Mouse (Mus musculus) testis, adult 2 months (tissue): ENCODE data around the gene Ckap5. TPM values are rescaled to one million over a fixed set of nuclear protein-coding genes. Genes with fewer than 3 reads are reported as not detected.

Experiments used
- H3K27ac ChIP-seq: fragments of 200-500 bp; 2 replicates; pipeline ENCODE4 v1.5.1; 2012; ENCODE audit warnings: low read depth, low read length; ENCODE audit not compliant: control insufficient read depth, insufficient read depth
- H3K27me3 ChIP-seq: fragments of 200-500 bp; 2 replicates; pipeline ENCODE4 v1.6.1; 2012; ENCODE audit warnings: mild to moderate bottlenecking, low read length, moderate library complexity; ENCODE audit not compliant: control insufficient read depth, insufficient read depth
- H3K36me3 ChIP-seq: fragments of 200-500 bp; 2 replicates; pipeline ENCODE4 v1.6.1; 2012; ENCODE audit warnings: mild to moderate bottlenecking, low read length; ENCODE audit not compliant: control insufficient read depth, insufficient read depth
- H3K4me1 ChIP-seq: fragments of 200-500 bp; 2 replicates; pipeline ENCODE4 v1.6.1; 2012; ENCODE audit warnings: low read length; ENCODE audit not compliant: control insufficient read depth, insufficient read depth
- H3K4me3 ChIP-seq: fragments of 200-500 bp; 2 replicates; pipeline ENCODE4 v1.5.1; 2012; ENCODE audit warnings: low read depth, mild to moderate bottlenecking, low read length, moderate library complexity, mixed read lengths; ENCODE audit not compliant: control insufficient read depth
- CTCF ChIP-seq: fragments of 200-500 bp; IDR thresholded peaks from 2 replicates; pipeline ENCODE4 v1.5.1; 2012; ENCODE audit warnings: low read depth, mild to moderate bottlenecking, inconsistent platforms, low read length, moderate library complexity; ENCODE audit not compliant: control insufficient read depth, insufficient read depth, insufficient replicate concordance
- POLR2A ChIP-seq: fragments of 200-500 bp; IDR thresholded peaks from 2 replicates; pipeline ENCODE4 v1.6.1; 2012; ENCODE audit warnings: low read depth, mild to moderate bottlenecking, inconsistent platforms, low read length, moderate library complexity; ENCODE audit not compliant: control insufficient read depth
- polyA plus RNA-seq: library from polyadenylated mRNA; depleted of rRNA; stranded (reverse); fragments of >200 nt; gene quantifications from 2 replicates; pipeline ENCODE4 v1.2.3, GENCODE M21; 2012

Gene Ckap5
- polyA plus RNA-seq, 1 experiment = 36.3 TPM

- TF ChIP-seq POLR2A (no peak), CTCF (no peak)
- H3K4me1 ChIP-seq = no peaks in the 10 kb centered on the region
- H3K36me3 ChIP-seq = no peaks in the 10 kb centered on the region
- H3K4me3 ChIP-seq = no peak overlapping the region
- no peaks in the 10 kb centered on the region for H3K27me3 ChIP-seq
- no peak overlapping the region for H3K27ac ChIP-seq
Observed at GRCm38 (mm10) chr2:91492071-91492635, 34.4 kb upstream of the Ckap5 start.

GRCm38 (mm10) chr2:91493981-91494380 lies 32.6 kb upstream of the Ckap5 start:
- H3K36me3 ChIP-seq = no peaks in the 10 kb centered on the region
- TF ChIP-seq POLR2A = no peak

GRCm38 (mm10) chr2:91498093-91498719 lies 28.4 kb upstream of the Ckap5 start:
- TF ChIP-seq CTCF (no peak), POLR2A (no peak)
- no peak overlapping the region for H3K4me3 ChIP-seq
- H3K27ac ChIP-seq = peak overlapping the region; percentile 26; the same call in 1 of the 2 replicates
- H3K4me1 ChIP-seq = no peaks in the 10 kb centered on the region
- no peaks in the 10 kb centered on the region for H3K36me3 ChIP-seq
- H3K27me3 ChIP-seq = no peaks in the 10 kb centered on the region

More at GRCm38 (mm10) chr2:91493981-91494380, 32.6 kb upstream of the Ckap5 start:
- no peak overlapping the region for H3K27ac ChIP-seq
- no peaks in the 10 kb centered on the region for H3K4me1 ChIP-seq
- H3K27me3 ChIP-seq = no peaks in the 10 kb centered on the region
- H3K4me3 ChIP-seq = no peak overlapping the region

GRCm38 (mm10) chr2:91508076-91508475 lies 18.5 kb upstream of the Ckap5 start:
- H3K27ac ChIP-seq = no peak overlapping the region
- H3K4me3 ChIP-seq = no peak overlapping the region
- no peaks in the 10 kb centered on the region for H3K27me3 ChIP-seq
- no peaks in the 10 kb centered on the region for H3K36me3 ChIP-seq
- TF ChIP-seq POLR2A = no peak
- TF ChIP-seq CTCF = no peak
- H3K4me1 ChIP-seq = no peaks in the 10 kb centered on the region

- no peak overlapping the region for H3K4me3 ChIP-seq
- H3K27me3 ChIP-seq = no peaks in the 10 kb centered on the region
- no peak overlapping the region for H3K27ac ChIP-seq
- no peak for TF ChIP-seq POLR2A
- TF ChIP-seq CTCF = no peak
- H3K36me3 ChIP-seq = no peaks in the 10 kb centered on the region
- H3K4me1 ChIP-seq = no peaks in the 10 kb centered on the region
Observed at GRCm38 (mm10) chr2:91517186-91517585, 9.4 kb upstream of the Ckap5 start.

- H3K27ac ChIP-seq = peak overlapping the region; percentile 82
- TF ChIP-seq CTCF (no peak), POLR2A (no peak)
- H3K27me3 ChIP-seq = no peaks in the 10 kb centered on the region
- no peaks in the 10 kb centered on the region; the same call in 1 of the 2 replicates for H3K36me3 ChIP-seq
- H3K4me3 ChIP-seq = peak overlapping the region; percentile 92
- H3K4me1 ChIP-seq = no peaks in the 10 kb centered on the region; the same call in 1 of the 2 replicates
Observed at GRCm38 (mm10) chr2:91527147-91527486, 555 bp downstream of the Ckap5 start.

GRCm38 (mm10) chr2:91537588-91538205 lies 11.1 kb downstream of the Ckap5 start:
- TF ChIP-seq POLR2A (peak; percentile 43; the same call in 1 of the 2 replicates), CTCF (no peak)
- peak overlapping the region; percentile 80 for H3K27ac ChIP-seq
- peak overlapping the region; percentile 68 for H3K4me3 ChIP-seq
- peaks cover 6% of the 10 kb centered on the region; the same call in 1 of the 2 replicates for H3K4me1 ChIP-seq
- no peaks in the 10 kb centered on the region for H3K27me3 ChIP-seq
- no peaks in the 10 kb centered on the region for H3K36me3 ChIP-seq

- Histone ChIP-seq H3K27me3 (no peaks in the 10 kb centered on the region), H3K4me3 (no peak overlapping the region), H3K36me3 (peaks cover 3% of the 10 kb centered on the region), H3K4me1 (no peaks in the 10 kb centered on the region), H3K27ac (no peak overlapping the region)
- no peak for TF ChIP-seq POLR2A
- TF ChIP-seq CTCF = no peak
Observed at GRCm38 (mm10) chr2:91568125-91568524, 41.6 kb downstream of the Ckap5 start.
